Mouse (Mus musculus): Measurements from ENCODE around the gene Ooep. TPM values are rescaled to one million over a fixed set of nuclear protein-coding genes. Genes with fewer than 3 reads are reported as not detected.
"Not testable (repeated sequence)": the region's sequence is repeated elsewhere in the genome, so short reads cannot be mapped to it uniquely, and the experiment has no call there.

Ooep gene
- polyA plus RNA-seq, 1 experiment from 2014 or later: 6.5 TPM

- no peak for ATAC-seq (ENCODE audit: low FRiP score)
- Histone ChIP-seq H3K4me1 (replicated peaks; ENCODE audit: control insufficient read depth, insufficient read depth, low read length) (no peaks in the 10 kb centered on the region), H3K27me3 (ENCODE audit: control insufficient read depth, insufficient read depth, low read length) (no peaks in the 10 kb centered on the region), H3K4me2 (replicated peaks) (no peak overlapping the region), H3K9me3 (ENCODE audit: control insufficient read depth, low read length) (no peaks in the 10 kb centered on the region), H3K9ac (no peak overlapping the region), H3K27ac (no peak overlapping the region), H3K4me3 (replicated peaks; ENCODE audit: low read length) (no peak overlapping the region), H3K36me3 (replicated peaks; ENCODE audit: control insufficient read depth, insufficient read depth) (no peaks in the 10 kb centered on the region)
- DNase-seq (ENCODE audit: low spot score): no peak
- whole genome bisulfite sequencing: 87% methylated on average over 6 of the region's 6 CpGs
Measured at GRCm38 (mm10) chr9:78359750-78360483, 18.6 kb downstream of the Ooep start.

DNA sequence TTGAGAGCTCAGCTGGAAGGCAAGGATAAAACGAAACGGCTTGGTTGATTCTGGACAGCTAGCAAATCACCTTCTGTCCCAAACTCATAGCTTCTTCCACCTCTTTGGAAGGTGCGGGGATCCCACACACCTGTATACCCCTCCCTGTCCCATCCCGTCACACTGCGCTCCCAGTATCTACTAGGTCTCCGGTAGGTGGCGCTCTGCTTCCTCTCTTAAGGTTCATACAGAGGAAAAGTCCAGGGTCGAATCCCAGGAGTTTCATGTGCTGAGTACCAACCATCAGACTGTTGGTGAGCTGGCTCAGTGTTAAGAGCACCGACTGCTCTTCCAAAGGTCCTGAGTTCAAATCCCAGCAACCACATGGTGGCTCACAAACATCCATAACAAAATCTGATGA is 20.5 kb downstream of the Ooep start:
- H3K4me1 ChIP-seq (replicated peaks; ENCODE audit: control insufficient read depth, insufficient read depth, low read length): no peaks in the 10 kb centered on the region
- peak; percentile 65 for DNase-seq (ENCODE audit: low spot score)
- H3K27ac ChIP-seq: no peak overlapping the region
- ATAC-seq (ENCODE audit: low FRiP score): 0 out of 2 replicates have a peak, but pooled peaks have one; percentile 21
- no peaks in the 10 kb centered on the region for H3K27me3 ChIP-seq (ENCODE audit: control insufficient read depth, insufficient read depth, low read length)
- H3K4me3 ChIP-seq (replicated peaks; ENCODE audit: low read length): no peak overlapping the region
- no peak overlapping the region for H3K9ac ChIP-seq
- no peaks in the 10 kb centered on the region for H3K9me3 ChIP-seq (ENCODE audit: control insufficient read depth, low read length)
- H3K36me3 ChIP-seq (replicated peaks; ENCODE audit: control insufficient read depth, insufficient read depth): no peaks in the 10 kb centered on the region
- WGBS: 21% methylated on average over 9 of the region's 9 CpGs
- H3K4me2 ChIP-seq (replicated peaks): no peak overlapping the region

- ATAC-seq (ENCODE audit: low FRiP score) (no peak), DNase-seq (ENCODE audit: low spot score) (no peak)
- Histone ChIP-seq H3K9ac (no peak within 1 kb of the TSS), H3K9me3 (ENCODE audit: control insufficient read depth, low read length) (no peaks in the 10 kb centered on the region), H3K27ac (no peak within 1 kb of the TSS), H3K4me3 (replicated peaks; ENCODE audit: low read length) (no peak within 1 kb of the TSS), H3K4me2 (replicated peaks) (no peak within 1 kb of the TSS), H3K36me3 (replicated peaks; ENCODE audit: control insufficient read depth, insufficient read depth) (no peaks in the 10 kb centered on the region), H3K27me3 (ENCODE audit: control insufficient read depth, insufficient read depth, low read length) (no peaks in the 10 kb centered on the region), H3K4me1 (replicated peaks; ENCODE audit: control insufficient read depth, insufficient read depth, low read length) (no peaks in the 10 kb centered on the region)
- 92% methylated on average over 8 of the region's 8 CpGs for WGBS
Measured at GRCm38 (mm10) chr9:78355611-78356010, 22.9 kb downstream of the Ooep start, which contains the start of gene Gsta2. Gsta2 (minus strand) TSS chr9:78355788.

GRCm38 (mm10) chr9:78354665-78355578 is 23.6 kb downstream of the Ooep start:
- no peak for ATAC-seq (ENCODE audit: low FRiP score)
- Histone ChIP-seq H3K4me3 (replicated peaks; ENCODE audit: low read length) (no peak overlapping the region), H3K4me2 (replicated peaks) (no peak overlapping the region), H3K27ac (no peak overlapping the region), H3K36me3 (replicated peaks; ENCODE audit: control insufficient read depth, insufficient read depth) (no peaks in the 10 kb centered on the region), H3K9ac (no peak overlapping the region), H3K27me3 (ENCODE audit: control insufficient read depth, insufficient read depth, low read length) (no peaks in the 10 kb centered on the region), H3K9me3 (ENCODE audit: control insufficient read depth, low read length) (no peaks in the 10 kb centered on the region), H3K4me1 (replicated peaks; ENCODE audit: control insufficient read depth, insufficient read depth, low read length) (no peaks in the 10 kb centered on the region)
- WGBS: 83% methylated on average over 11 of the region's 11 CpGs
- no peak for DNase-seq (ENCODE audit: low spot score)

GRCm38 (mm10) chr9:78351504-78352220 is 26.9 kb downstream of the Ooep start:
- 86% methylated on average over 6 of the region's 6 CpGs for WGBS
- H3K4me2 ChIP-seq (replicated peaks): no peak overlapping the region
- H3K27ac ChIP-seq: no peak overlapping the region
- H3K27me3 ChIP-seq (ENCODE audit: control insufficient read depth, insufficient read depth, low read length): no peaks in the 10 kb centered on the region
- H3K36me3 ChIP-seq (replicated peaks; ENCODE audit: control insufficient read depth, insufficient read depth): no peaks in the 10 kb centered on the region
- no peaks in the 10 kb centered on the region for H3K4me1 ChIP-seq (replicated peaks; ENCODE audit: control insufficient read depth, insufficient read depth, low read length)
- no peak overlapping the region for H3K9ac ChIP-seq
- DNase-seq (ENCODE audit: low spot score) (no peak), ATAC-seq (ENCODE audit: low FRiP score) (no peak)
- no peaks in the 10 kb centered on the region for H3K9me3 ChIP-seq (ENCODE audit: control insufficient read depth, low read length)
- no peak overlapping the region for H3K4me3 ChIP-seq (replicated peaks; ENCODE audit: low read length)

- not testable (repeated sequence) for H3K27me3 ChIP-seq (ENCODE audit: control insufficient read depth, insufficient read depth, low read length); H3K27ac ChIP-seq; H3K9me3 ChIP-seq (ENCODE audit: control insufficient read depth, low read length); H3K9ac ChIP-seq; H3K36me3 ChIP-seq (replicated peaks; ENCODE audit: control insufficient read depth, insufficient read depth); H3K4me3 ChIP-seq (replicated peaks; ENCODE audit: low read length); ATAC-seq (ENCODE audit: low FRiP score); H3K4me1 ChIP-seq (replicated peaks; ENCODE audit: control insufficient read depth, insufficient read depth, low read length); DNase-seq (ENCODE audit: low spot score); H3K4me2 ChIP-seq (replicated peaks)
Measured at GRCm38 (mm10) chr9:78350007-78350406, 28.5 kb downstream of the Ooep start.

- DNase-seq (ENCODE audit: low spot score); H3K9me3 ChIP-seq (ENCODE audit: control insufficient read depth, low read length); H3K4me3 ChIP-seq (replicated peaks; ENCODE audit: low read length); H3K36me3 ChIP-seq (replicated peaks; ENCODE audit: control insufficient read depth, insufficient read depth); H3K4me2 ChIP-seq (replicated peaks); H3K9ac ChIP-seq; ATAC-seq (ENCODE audit: low FRiP score); H3K27me3 ChIP-seq (ENCODE audit: control insufficient read depth, insufficient read depth, low read length); H3K4me1 ChIP-seq (replicated peaks; ENCODE audit: control insufficient read depth, insufficient read depth, low read length); H3K27ac ChIP-seq: not testable (repeated sequence)
- 84% methylated on average over 3 of the region's 3 CpGs for WGBS
Measured at GRCm38 (mm10) chr9:78349141-78349540, 29.4 kb downstream of the Ooep start.

- not testable (repeated sequence) for DNase-seq (ENCODE audit: low spot score); H3K27ac ChIP-seq; H3K9ac ChIP-seq; H3K4me1 ChIP-seq (replicated peaks; ENCODE audit: control insufficient read depth, insufficient read depth, low read length); H3K9me3 ChIP-seq (ENCODE audit: control insufficient read depth, low read length); H3K36me3 ChIP-seq (replicated peaks; ENCODE audit: control insufficient read depth, insufficient read depth); H3K4me2 ChIP-seq (replicated peaks); H3K27me3 ChIP-seq (ENCODE audit: control insufficient read depth, insufficient read depth, low read length); H3K4me3 ChIP-seq (replicated peaks; ENCODE audit: low read length); ATAC-seq (ENCODE audit: low FRiP score)
- 70% methylated on average over 6 of the region's 6 CpGs for WGBS
Measured at GRCm38 (mm10) chr9:78348206-78349004, 30.1 kb downstream of the Ooep start.
